Mouse (Mus musculus) small intestine, adult 2 months (tissue): Measurements from ENCODE around the gene Sh3d19.

Experiments
- CTCF ChIP-seq: fragments of 200-500 bp; IDR thresholded peaks from 2 replicates; pipeline ENCODE4 v1.5.1; 2012; ENCODE audit warnings: low read depth, mild to moderate bottlenecking, control low read depth, inconsistent platforms, low read length, moderate library complexity, mixed read lengths; ENCODE audit not compliant: insufficient replicate concordance, insufficient read length; ENCODE audit errors: extremely low read depth
- POLR2A ChIP-seq: fragments of 200-500 bp; IDR thresholded peaks from 2 replicates; pipeline ENCODE4 v1.6.1; 2012; ENCODE audit warnings: low read depth, mild to moderate bottlenecking, control low read depth, inconsistent platforms, low read length, moderate library complexity

DNA sequence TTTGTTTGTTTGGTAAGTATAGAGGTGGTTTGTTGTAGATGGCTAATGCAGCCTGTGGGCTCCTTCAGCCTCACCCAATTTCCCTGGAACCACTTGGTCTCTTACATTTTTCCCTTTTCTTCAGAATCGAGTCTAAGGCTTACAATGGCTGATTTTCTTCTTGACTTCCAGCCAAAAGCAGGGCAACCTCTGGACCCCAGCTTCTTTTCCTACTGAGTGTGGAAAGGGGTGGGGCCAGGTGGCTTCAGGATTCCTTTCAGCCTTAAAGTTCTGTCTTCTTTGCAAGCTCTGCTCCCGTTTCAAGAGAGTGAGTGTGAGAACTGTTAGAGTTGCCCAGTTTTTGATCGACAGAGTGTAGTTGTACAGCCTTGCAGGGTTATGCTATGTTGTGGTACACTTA is 40.9 kb downstream of the Sh3d19 start:
- TF ChIP-seq CTCF: no peak
- TF ChIP-seq POLR2A: no peak
